Mouse (Mus musculus): ENCODE data around the gene Eps15l1.

- TF ChIP-seq POLR2A (IDR thresholded peaks at IDR 0.05; ENCODE audit: insufficient read length, low read depth) (no peak), CEBPB (IDR thresholded peaks at IDR 0.05; ENCODE audit: insufficient read depth, poor library complexity, severe bottlenecking) (no peak), TCF12 (IDR thresholded peaks at IDR 0.05; ENCODE audit: insufficient read depth, poor library complexity, severe bottlenecking) (no peak)
These were observed 55.4 kb downstream of the Eps15l1 start for GRCm38 (mm10) chr8:72365826-72366225.
